Mouse (Mus musculus) urinary bladder, adult 2 months (tissue): Measurements from ENCODE around the gene Med19. TPM values are rescaled to one million over a fixed set of nuclear protein-coding genes. Genes with fewer than 3 reads are reported as not detected.
"Not testable (repeated sequence)": the region's sequence is repeated elsewhere in the genome, so short reads cannot be mapped to it uniquely, and the experiment has no call there.

Source experiments
- DNase-seq: peaks from one replicate; pipeline ENCODE4 v3.0.0; 2022; ENCODE audit warnings: low spot score
- polyA plus RNA-seq: library from polyadenylated mRNA; depleted of rRNA; stranded (reverse); fragments of >200 nt; gene quantifications from 2 replicates; pipeline ENCODE4 v1.2.3, GENCODE M21; 2012; rRNA removed

The Med19 gene
- polyA plus RNA-seq, 1 experiment: 18.3 TPM

DNA sequence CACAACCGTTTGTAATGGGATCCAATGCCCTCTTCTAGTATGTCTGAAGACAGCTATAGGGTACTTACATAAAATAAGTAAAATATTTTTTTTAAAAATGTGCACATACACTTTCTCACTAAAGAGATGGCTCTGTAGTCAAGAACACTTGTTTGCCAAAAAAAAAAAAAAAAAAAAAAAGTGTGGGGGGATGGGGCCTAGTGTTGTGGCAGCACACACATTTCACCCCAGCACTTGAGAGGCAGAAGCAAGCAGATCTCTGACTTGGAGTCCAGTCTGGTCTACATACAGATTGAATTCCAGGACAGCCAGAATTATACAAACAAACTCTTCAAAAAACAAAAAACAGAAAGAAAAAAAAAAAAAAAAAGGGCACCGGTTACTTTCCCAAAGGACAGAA, 42.5 kb downstream of the Med19 start:
- no peak for DNase-seq

GRCm38 (mm10) chr2:84721182-84721581, 43.0 kb downstream of the Med19 start:
- no peak for DNase-seq

DNA sequence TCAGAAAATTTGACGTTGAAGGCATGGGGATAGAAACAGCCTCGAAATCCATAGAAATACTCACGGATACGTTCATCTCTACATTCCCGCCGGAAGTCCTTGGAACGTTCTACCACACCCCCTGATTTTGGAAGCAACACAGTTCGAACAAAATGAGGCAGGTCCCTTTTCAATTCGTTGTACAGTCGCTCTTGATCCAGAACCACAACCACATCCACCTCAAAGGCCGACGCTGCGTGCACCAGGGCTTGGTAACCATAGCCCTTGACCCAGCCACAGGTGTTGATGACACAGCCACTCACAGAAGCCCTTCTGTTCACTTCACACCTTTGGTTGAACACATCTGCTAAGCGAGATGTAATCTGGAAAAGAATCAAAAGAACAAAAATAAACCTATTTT, 45.7 kb downstream of the Med19 start:
- DNase-seq: no peak

- no peak for DNase-seq
Measured at GRCm38 (mm10) chr2:84725770-84726169, 47.6 kb downstream of the Med19 start.

- DNase-seq: no peak
Measured at GRCm38 (mm10) chr2:84726716-84727115, 48.5 kb downstream of the Med19 start.

- peak; percentile 82 for DNase-seq
Measured at GRCm38 (mm10) chr2:84727172-84727858, 49.1 kb downstream of the Med19 start, which contains the start of gene Clp1. Gene Clp1, minus strand, starts transcription at chr2:84727350.

GRCm38 (mm10) chr2:84728191-84728590, 50.0 kb downstream of the Med19 start:
- DNase-seq: not testable (repeated sequence)

DNA sequence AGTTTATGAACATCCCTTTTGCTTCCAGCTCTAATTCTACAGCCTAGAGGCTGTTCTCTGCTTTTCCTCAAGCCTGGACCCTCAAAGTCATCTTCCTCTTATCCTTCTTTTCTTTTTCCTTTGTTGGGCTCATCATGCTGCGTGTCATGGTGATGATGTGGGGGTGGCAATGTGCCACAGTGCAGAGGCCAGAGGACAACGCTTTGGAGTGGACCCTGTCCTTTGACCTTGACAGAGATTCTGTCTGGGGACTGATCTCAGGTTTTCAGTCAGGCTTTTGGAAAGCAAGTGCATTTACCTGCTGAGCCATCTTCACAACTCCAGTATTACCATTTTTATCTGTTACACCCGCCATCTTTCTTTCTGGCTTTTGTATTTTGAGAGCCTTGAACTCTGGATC, 53.0 kb downstream of the Med19 start:
- no peak for DNase-seq

DNA sequence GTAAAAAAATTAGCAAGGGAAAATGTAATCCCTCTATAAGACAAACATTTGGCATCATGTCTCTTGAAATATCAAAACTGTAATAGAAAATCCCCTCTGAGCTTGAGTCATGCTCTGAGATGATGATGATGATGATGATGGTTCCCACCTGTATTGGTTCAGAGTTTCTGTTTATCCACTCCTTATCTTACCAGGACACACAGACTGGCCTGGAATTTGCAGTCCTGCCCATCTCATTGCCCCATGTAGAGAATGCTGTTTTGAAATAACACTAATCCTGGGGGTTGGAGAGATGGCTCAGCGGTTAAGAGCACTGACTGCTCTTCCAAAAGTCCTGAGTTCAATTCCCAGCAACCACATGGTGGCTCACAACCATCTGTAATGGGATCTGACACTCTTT, 54.2 kb downstream of the Med19 start:
- no peak for DNase-seq

GRCm38 (mm10) chr2:84733579-84734300, 55.5 kb downstream of the Med19 start, which contains the start of gene Ypel4:
Gene Ypel4, plus strand, starts transcription at chr2:84734058.
- DNase-seq: no peak

DNA sequence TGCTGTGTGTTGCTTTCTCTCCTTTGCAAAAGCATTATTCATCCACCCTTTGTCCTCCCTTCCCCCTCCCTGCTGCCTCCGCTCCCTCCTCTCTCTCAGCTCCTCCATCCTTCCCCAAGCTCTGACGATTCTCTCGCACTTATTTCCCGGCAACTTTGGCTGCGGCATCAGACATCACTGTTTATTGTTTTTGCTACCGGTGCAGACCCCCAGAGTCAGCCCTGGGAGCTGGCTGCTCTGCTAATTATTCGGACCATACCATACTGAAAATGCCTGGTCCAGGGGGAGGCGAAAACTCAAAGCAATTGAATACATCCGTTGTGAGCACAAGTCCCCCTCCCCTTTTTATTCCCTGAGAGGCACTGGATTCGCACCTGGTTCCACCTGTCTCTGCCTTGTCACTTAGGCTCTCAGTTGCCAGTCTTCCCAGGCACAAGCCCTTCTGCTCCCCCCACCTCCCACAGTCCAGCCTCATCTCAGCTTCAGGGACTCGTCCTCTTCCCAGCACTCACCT, 56.2 kb downstream of the Med19 start:
- DNase-seq: no peak

- DNase-seq: no peak
Measured at GRCm38 (mm10) chr2:84734919-84735318, 56.7 kb downstream of the Med19 start.

DNA sequence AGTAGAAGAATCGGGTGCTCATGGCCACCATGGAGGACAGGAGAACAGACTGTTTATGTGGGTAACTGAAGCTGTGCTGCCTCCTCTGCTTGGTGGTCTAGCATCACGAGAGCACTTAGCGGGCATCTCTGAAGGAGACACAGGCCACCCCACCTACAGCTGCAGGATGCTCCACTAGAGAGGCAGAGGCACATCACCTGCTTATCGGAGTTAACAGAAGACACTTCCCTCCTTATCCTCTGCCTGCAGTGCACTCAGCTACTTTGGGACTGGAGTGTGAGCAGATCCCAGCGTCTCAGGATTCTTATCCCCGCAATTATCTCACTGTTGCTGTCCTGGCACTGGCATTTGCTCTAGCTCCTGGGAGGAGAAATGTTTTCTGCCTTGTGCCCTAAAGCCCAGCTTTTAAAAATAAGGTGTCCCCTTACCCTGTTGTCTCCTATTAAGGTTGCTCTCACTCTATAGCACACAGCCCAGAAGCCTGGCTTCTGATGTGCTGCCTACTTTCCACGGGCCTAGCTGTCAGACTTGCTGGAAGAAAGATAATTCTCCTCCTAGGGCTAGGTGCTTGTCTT, 57.2 kb downstream of the Med19 start:
- no peak for DNase-seq

- no peak for DNase-seq
Measured at GRCm38 (mm10) chr2:84736312-84737161, 58.3 kb downstream of the Med19 start.

- no peak for DNase-seq
Measured at GRCm38 (mm10) chr2:84737451-84737925, 59.3 kb downstream of the Med19 start.

Other genes with a start within 250 kb of the Med19 start
- gene Tfpi, start 201.6 kb upstream of the Med19 start, polyA plus RNA-seq: 19.3 and 21.8 TPM in 2 replicates
- gene Ctnnd1, start 27.6 kb upstream of the Med19 start, polyA plus RNA-seq: 85.0 and 89.4 TPM in 2 replicates
- gene Btbd18, start 19.3 kb upstream of the Med19 start, polyA plus RNA-seq: not detected in 2 replicates
- gene Selenoh, start 7.6 kb upstream of the Med19 start, polyA plus RNA-seq: 46.1 and 59.1 TPM in 2 replicates
- gene Gm28635, start 361 bp upstream of the Med19 start, polyA plus RNA-seq: not detected in 2 replicates
- 63.6 and 67.7 TPM in 2 replicates for gene Tmx2, start 738 bp downstream of the Med19 start, polyA plus RNA-seq
- gene Zdhhc5, start 36.8 kb downstream of the Med19 start, polyA plus RNA-seq: 41.3 and 46.0 TPM in 2 replicates
- gene Clp1, start 48.9 kb downstream of the Med19 start, polyA plus RNA-seq: 15.4 and 20.7 TPM in 2 replicates
- gene Ypel4, start 55.7 kb downstream of the Med19 start, polyA plus RNA-seq: 17.0 and 17.5 TPM in 2 replicates
- 3.1 and 3.2 TPM in 2 replicates for gene Gm19426, start 65.3 kb downstream of the Med19 start, polyA plus RNA-seq
- gene Serping1, start 97.0 kb downstream of the Med19 start, polyA plus RNA-seq: 711 and 879 TPM in 2 replicates
- 36.2 and 36.3 TPM in 2 replicates for gene Ube2l6, start 120.4 kb downstream of the Med19 start, polyA plus RNA-seq
- not detected in 2 replicates for gene Smtnl1, start 144.2 kb downstream of the Med19 start, polyA plus RNA-seq
- gene Timm10, start 148.6 kb downstream of the Med19 start, polyA plus RNA-seq: 35.0 and 47.5 TPM in 2 replicates
- gene Slc43a1, start 160.4 kb downstream of the Med19 start, polyA plus RNA-seq: 11.4 and 12.6 TPM in 2 replicates
- 1.4 and 1.6 TPM in 2 replicates for gene Rtn4rl2, start 208.3 kb downstream of the Med19 start, polyA plus RNA-seq